Mouse (Mus musculus) E14TG2a.4 (cell line): Measurements from ENCODE around the gene Slc6a6.

Source experiments
- H3K27me3 ChIP-seq: 2 replicates; pipeline ENCODE4 v1.6.1; 2014; ENCODE audit warnings: low read length, control low read depth; ENCODE audit not compliant: insufficient read depth
- H3K36me3 ChIP-seq: 2 replicates; pipeline ENCODE4 v1.6.1; 2014; ENCODE audit warnings: low read length, control low read depth; ENCODE audit not compliant: insufficient read depth
- H3K4me1 ChIP-seq: replicated peaks from 2 replicates; pipeline ENCODE4 v1.6.1; 2014; ENCODE audit warnings: low read depth, low read length, control low read depth
- H3K4me3 ChIP-seq: replicated peaks from 2 replicates; pipeline ENCODE4 v1.5.1; 2014; ENCODE audit warnings: mild to moderate bottlenecking, low read length
- H3K9me3 ChIP-seq: 2 replicates; pipeline ENCODE4 v1.6.1; 2014; ENCODE audit warnings: low read length, control low read depth
- CTCF ChIP-seq: conservative IDR thresholded peaks from 2 replicates; pipeline ENCODE4 v1.5.1; 2014; ENCODE audit warnings: low read length
- NANOG ChIP-seq: IDR thresholded peaks from 2 replicates; pipeline ENCODE4 v1.6.1; 2014; ENCODE audit warnings: borderline replicate concordance, low read length, mixed read lengths
- POU5F1 ChIP-seq: IDR thresholded peaks from 2 replicates; pipeline ENCODE4 v1.6.1; 2014; ENCODE audit warnings: low read length, borderline replicate concordance

Gene Slc6a6

GRCm38 (mm10) chr6:91683602-91684473, at the start of gene Slc6a6:
Gene Slc6a6 (plus strand): TSS chr6:91684053.
- Histone ChIP-seq H3K4me1 (peaks cover 77% of the 10 kb centered on the region), H3K4me3 (peak within 1 kb of the TSS; percentile 97), H3K36me3 (peaks cover 30% of the 10 kb centered on the region), H3K9me3 (no peaks in the 10 kb centered on the region), H3K27me3 (no peaks in the 10 kb centered on the region)
- TF ChIP-seq CTCF = no peak

- H3K9me3 ChIP-seq = peaks cover 8% of the 10 kb centered on the region
- H3K4me1 ChIP-seq = peaks cover 13% of the 10 kb centered on the region; the same call in 1 of the 2 replicates
- no peak overlapping the region for H3K4me3 ChIP-seq
- TF ChIP-seq CTCF (no peak), NANOG (no peak), POU5F1 (no peak)
- no peaks in the 10 kb centered on the region for H3K36me3 ChIP-seq
- 0 out of 2 replicates have a peak, but pooled peaks cover 3% of the 10 kb centered on the region for H3K27me3 ChIP-seq
Observed at GRCm38 (mm10) chr6:91634417-91634816, 49.4 kb upstream of the Slc6a6 start.

- H3K27me3 ChIP-seq = 0 out of 2 replicates have a peak, but pooled peaks cover 3% of the 10 kb centered on the region
- no peaks in the 10 kb centered on the region for H3K36me3 ChIP-seq
- peaks cover 13% of the 10 kb centered on the region; the same call in 1 of the 2 replicates for H3K4me1 ChIP-seq
- H3K4me3 ChIP-seq = no peak overlapping the region
- H3K9me3 ChIP-seq = peaks cover 5% of the 10 kb centered on the region
- no peak for TF ChIP-seq CTCF
- TF ChIP-seq NANOG = no peak
- TF ChIP-seq POU5F1 = no peak
Observed at GRCm38 (mm10) chr6:91634876-91635275, 49.0 kb upstream of the Slc6a6 start.

- TF ChIP-seq NANOG = no peak
- no peak for TF ChIP-seq POU5F1
- TF ChIP-seq CTCF = no peak
Observed at GRCm38 (mm10) chr6:91638204-91638995, 45.5 kb upstream of the Slc6a6 start.

GRCm38 (mm10) chr6:91643011-91643410, 40.8 kb upstream of the Slc6a6 start:
- peaks cover 8% of the 10 kb centered on the region for H3K4me1 ChIP-seq

More at GRCm38 (mm10) chr6:91638204-91638995, 45.5 kb upstream of the Slc6a6 start:
- Histone ChIP-seq H3K27me3 (0 out of 2 replicates have a peak, but pooled peaks cover 7% of the 10 kb centered on the region), H3K36me3 (no peaks in the 10 kb centered on the region), H3K4me1 (0 out of 2 replicates have a peak, but pooled peaks cover 5% of the 10 kb centered on the region), H3K4me3 (no peak overlapping the region), H3K9me3 (peaks cover 5% of the 10 kb centered on the region; the same call in 1 of the 2 replicates)

GRCm38 (mm10) chr6:91643416-91643921, 40.4 kb upstream of the Slc6a6 start:
- peaks cover 12% of the 10 kb centered on the region for H3K27me3 ChIP-seq
- peaks cover 5% of the 10 kb centered on the region; the same call in 1 of the 2 replicates for H3K9me3 ChIP-seq
- no peaks in the 10 kb centered on the region for H3K36me3 ChIP-seq
- TF ChIP-seq CTCF = no peak
- TF ChIP-seq POU5F1 = no peak
- no peak for TF ChIP-seq NANOG
- no peak overlapping the region for H3K4me3 ChIP-seq
- peaks cover 6% of the 10 kb centered on the region for H3K4me1 ChIP-seq

More at GRCm38 (mm10) chr6:91643011-91643410, 40.8 kb upstream of the Slc6a6 start:
- no peaks in the 10 kb centered on the region for H3K36me3 ChIP-seq
- H3K27me3 ChIP-seq = peaks cover 8% of the 10 kb centered on the region
- H3K9me3 ChIP-seq = peaks cover 5% of the 10 kb centered on the region; the same call in 1 of the 2 replicates
- TF ChIP-seq POU5F1 = no peak
- TF ChIP-seq CTCF = no peak
- TF ChIP-seq NANOG = no peak
- no peak overlapping the region for H3K4me3 ChIP-seq

- Histone ChIP-seq H3K36me3 (no peaks in the 10 kb centered on the region), H3K4me1 (peaks cover 4% of the 10 kb centered on the region), H3K4me3 (no peak overlapping the region), H3K27me3 (peaks cover 20% of the 10 kb centered on the region), H3K9me3 (peaks cover 2% of the 10 kb centered on the region; the same call in 1 of the 2 replicates)
- TF ChIP-seq NANOG (no peak), CTCF (no peak), POU5F1 (no peak)
Observed at GRCm38 (mm10) chr6:91646019-91646418, 37.8 kb upstream of the Slc6a6 start.

GRCm38 (mm10) chr6:91646822-91647221, 37.0 kb upstream of the Slc6a6 start:
- Histone ChIP-seq H3K9me3 (no peaks in the 10 kb centered on the region), H3K4me1 (peaks cover 4% of the 10 kb centered on the region), H3K36me3 (no peaks in the 10 kb centered on the region), H3K4me3 (no peak overlapping the region), H3K27me3 (peaks cover 19% of the 10 kb centered on the region)
- TF ChIP-seq NANOG (no peak), CTCF (no peak), POU5F1 (no peak)
